Mouse (Mus musculus): ENCODE data around the gene Scg2.
A peak's percentile ranks its signal among the peaks of the same experiment; 100 is the strongest.

Gene Scg2

DNA sequence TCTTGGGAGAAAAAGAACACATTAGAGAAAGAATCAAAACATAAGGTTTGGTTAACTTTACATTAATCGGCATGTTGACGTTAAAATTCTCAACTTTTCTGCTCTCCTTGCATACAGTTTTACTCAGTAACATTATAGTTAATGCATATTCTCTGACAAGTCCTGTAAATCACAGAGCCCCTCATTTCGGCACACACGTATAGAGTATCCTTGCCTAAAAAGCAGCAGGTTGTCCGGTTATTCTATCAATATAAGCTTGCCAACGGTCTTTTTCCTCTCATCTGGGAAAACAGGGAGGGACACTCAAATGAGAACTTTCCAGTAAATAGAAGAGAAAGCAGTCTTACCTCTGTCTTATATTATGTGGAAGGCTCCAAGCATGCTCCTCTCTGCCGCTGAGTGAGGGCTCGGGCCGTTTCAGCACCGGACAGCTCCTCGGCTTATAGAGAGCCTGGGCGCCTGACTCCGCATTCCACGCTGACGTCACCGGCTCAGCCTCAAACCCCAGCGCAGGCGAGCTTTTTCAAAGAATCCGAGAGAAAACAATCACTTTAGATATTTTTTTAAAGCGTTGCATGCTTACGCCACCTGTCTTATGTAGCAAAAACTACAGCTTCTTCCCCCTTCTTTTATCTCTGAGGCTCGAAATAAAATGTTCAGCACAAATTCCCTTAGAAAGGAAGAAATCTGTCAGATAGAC, at the start of gene Scg2:
Gene Scg2 (minus strand): TSS at position 512 of the 700 bp plus-strand sequence.
- peak; percentile 84 for DNase-seq

DNA sequence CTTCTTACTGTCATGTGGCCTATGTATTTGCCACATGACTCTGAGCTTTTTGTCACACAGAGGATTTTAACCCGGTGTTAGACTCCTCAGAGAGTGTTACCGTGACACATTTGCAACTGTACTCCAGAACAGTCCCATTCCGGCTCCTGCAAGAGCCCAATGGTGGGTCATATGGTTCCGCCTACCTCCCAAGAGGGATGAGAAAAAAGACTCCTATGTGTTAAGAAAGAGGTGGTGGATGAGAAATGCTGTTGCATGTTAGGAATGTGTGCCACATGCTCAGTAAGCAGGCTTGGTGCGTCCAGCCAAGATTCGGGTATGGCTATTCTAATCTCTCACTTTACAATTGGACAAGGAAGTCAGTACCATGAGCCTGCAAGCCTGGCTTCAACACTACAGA, 45.6 kb upstream of the Scg2 start:
- peak; percentile 14 for DNase-seq

DNA sequence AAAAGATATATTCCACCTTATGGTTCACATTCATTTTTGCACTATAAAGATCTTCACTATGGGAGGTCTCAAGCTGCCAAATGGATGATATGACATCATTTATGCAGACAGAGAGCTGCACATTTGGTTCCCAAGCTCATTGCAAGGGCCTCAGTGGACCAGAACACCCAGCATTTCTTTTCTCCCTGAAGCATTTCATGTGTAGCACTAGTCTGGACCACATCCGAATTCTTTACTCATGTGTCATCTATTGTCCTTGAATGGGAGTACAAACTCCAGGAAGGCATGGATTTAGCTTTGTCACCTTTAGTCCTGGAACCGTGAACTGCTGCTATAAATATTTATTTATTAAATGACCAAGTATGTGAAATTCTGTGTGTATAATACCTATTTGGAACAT, 30.9 kb upstream of the Scg2 start:
- DNase-seq, result no peak

DNA sequence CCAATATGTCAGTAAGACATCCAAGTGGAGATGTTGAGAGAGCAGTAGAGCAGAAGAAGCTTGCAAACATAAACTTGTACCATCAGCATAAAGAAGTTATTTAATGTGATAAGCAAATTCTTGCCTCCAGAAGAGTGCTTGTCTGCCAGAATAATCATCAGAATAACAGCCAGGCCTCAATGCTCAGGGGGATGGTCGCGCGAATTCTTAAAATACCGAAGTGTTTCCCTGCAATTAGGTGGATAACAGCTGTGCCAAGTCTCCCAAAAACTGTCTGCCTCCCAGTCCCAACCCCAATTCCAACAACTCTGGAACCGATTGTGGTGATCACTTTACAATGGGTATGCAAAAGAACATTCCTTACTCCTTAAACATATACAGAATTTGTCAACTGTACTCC, 30.0 kb upstream of the Scg2 start:
- DNase-seq, result no peak

DNA sequence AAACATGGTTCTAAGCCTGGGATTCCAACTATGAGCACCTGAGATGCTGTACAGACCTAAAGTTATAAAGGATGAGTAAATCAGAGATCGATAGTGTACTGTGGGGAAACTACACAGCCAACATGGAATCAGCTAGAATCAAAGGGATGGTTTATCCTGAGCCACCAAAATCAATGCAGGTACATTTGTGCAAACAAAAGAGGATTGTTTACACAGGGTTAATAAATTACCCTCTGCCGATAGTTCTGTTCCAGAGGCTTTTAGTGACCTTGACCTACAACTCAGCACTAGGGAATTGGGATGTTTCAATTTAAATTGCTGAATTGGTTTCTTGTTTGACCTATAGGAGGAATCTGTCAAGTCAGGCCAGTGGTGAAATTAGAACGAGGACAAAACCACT, 26.7 kb upstream of the Scg2 start:
- no peak for DNase-seq

DNA sequence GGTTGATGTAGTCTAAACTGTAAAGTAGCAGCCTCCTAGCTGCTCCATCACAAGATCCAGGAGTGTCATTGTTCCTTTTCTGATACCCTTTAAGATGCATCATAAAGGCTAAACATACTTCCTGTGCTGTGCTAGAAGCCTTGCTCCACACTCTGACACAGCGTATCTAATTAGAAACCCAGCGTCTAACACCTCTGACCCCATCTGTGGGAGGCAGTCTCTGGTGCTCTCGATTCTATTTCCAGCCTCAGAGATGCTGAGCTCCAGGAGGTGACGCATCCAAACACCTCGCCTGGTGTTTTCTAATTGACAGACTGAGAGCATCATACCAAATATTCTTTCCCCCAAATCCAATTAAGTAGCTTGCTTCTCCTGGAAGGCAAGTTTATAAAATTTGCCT, 18.6 kb upstream of the Scg2 start:
- no peak for DNase-seq

DNA sequence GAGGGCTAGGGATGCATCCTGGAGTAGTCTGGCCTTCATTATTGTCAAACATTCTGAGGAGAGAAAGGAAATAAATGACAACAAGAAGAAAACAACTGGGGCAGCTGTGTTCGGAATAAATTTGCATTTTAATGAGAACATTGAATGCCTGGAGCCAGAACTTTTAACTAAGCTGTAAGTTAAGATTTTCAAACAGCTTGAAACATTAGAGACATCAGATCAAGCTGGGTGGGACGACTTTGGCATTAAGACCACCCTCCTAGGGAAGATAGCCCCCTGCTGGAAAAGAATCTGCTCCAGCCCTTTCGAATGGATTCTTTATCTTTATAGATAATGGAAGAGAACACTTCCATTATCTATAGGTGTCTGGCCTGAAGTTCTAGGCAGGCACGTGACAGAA, 14.2 kb upstream of the Scg2 start:
- DNase-seq, result no peak

DNA sequence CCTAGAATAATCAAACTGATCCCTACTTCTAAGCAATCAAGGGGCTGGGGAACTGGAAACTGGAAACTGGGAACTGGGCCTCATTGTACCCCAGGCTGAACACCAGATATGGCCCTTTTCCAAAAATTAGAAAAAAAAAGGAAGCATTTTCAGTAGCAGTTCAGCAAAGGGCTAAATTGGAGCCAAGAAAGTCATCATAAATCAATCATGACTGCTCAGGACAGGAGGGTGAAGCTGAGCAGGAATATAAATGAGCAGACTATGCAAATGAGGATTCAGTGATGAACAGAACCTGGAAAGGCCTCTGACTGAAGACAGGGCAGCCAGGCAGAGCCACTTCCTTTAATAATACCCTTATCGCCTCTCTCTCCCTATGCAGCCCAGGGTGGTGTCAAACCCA, 12.4 kb upstream of the Scg2 start:
- no peak for DNase-seq

DNA sequence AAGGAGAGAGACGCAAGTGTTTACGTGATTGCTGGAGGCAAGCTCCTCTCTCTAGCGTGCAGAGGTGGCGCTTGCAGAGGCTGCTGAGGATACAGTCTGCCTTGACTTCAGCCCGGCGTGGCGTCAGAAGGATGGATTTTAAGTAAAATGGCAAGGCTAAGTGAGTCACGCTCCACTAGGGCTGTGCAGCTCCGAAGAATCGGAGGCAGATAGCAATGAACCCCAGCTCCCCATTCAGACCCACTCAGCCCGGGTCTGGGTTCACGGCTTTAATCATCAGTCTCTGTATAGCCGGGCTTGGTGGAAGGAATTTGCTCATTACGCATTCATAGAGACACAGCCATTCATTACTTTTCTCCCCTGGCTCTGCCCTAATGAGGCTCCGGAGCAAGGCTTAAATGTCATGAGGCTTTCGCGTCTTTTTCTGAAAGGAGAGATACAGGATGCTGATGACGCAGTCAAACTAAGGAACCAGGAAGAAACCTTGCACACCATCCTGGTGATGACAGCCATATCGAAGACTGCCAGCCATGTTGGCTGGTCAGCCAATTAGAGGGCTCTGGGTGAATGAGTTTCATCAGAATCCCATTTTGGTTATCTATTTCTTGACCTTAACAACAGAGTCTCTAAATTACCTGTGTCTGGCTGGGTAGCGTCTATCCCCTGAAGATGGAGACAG, 10.6 kb upstream of the Scg2 start:
- DNase-seq, result peak; percentile 19

DNA sequence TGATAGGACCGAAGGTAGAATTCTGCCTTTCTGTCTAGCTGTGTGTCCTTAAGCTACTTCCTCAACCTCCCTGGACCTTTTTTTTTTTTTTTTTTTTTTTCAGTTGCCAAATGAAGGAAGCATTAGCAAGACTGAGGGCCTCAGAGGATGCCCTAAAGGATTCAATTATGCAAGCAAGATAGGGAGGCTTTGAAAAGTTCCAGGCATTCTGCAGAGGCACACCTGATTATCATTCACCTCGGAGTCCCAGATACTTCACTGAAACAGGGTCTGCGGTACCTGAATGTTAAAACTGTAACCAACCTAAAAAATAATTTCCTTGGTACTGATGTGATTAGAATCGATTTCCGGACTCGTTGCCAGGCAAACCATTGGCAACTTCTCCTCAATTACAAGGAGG, 10.0 kb upstream of the Scg2 start:
- DNase-seq, result no peak

DNA sequence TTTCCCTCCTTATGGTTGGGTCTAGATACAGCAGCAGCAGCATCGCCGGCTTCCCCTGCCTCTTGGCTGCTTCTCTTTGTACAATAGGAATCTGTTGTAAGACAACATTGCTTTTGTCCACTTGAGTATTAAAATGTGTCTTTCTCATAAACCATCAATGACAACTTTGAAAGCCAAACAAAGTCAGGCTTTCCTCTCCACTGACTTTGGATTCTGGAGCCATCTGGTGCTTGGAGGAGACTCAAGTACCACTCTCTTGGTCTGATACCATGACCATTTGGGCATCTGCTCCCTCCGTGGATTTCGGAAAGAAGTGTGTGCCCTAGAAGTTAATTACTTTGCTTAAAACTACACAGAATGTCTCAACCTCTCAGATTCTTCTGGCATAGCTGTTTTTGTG, 5.7 kb upstream of the Scg2 start:
- no peak for DNase-seq

DNA sequence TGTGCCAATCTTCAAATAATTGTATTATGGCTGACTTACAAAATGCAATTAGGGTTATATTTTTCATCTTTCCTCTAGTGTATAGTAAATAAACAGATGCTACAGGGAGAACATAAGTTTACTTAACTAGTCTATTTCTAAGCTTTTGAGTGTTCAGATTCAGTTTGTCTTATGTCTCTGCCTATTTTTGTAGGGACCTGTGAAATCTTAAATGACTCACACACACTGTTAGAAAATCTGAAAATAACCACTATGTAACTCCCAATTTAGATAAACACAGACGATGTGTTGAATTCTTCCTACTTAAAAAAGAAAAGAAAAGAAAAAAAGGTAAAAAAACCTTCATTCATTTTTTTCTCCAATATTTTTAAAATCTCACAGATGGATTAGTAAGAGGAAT, 2.2 kb downstream of the Scg2 start:
- no peak for DNase-seq

DNA sequence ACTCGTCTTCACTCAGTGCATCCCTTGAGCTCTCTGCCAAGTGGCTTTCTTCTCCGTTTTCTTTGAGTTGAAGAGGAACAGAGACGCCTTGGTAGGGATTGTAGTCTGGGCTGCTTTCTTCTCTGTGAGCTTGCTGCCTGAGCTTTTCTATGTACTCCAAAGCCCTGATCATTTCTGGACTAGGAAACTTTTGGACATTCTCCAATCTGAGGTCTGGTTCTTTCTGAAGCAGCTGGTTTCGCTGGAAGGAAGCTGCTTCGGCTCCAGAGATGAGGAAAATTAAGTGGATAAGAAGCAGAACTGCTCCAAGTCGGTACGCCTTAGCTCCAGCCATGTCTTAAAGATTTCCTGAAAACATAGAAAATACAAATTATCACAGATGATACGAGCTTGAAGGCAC, 3.2 kb downstream of the Scg2 start:
- no peak for DNase-seq

DNA sequence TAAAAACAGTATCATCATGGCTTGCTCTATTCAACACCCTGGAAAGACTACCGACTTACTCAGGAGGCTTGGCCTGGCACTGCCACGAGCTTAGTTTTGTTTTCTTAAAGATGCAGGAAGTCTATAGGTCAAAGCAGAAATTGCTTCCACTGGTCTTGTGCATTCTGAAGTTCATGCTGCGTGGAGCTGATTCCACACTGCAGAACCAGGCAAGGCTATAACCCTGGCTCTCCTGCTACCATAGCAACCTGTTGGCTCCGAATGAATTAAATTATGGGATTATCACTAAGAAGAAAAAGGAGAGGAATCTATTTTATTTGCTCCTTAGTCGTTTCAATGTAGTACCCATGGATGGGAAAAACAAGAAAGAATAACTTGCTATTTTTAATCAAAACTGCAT, 10.9 kb downstream of the Scg2 start:
- DNase-seq, result no peak

DNA sequence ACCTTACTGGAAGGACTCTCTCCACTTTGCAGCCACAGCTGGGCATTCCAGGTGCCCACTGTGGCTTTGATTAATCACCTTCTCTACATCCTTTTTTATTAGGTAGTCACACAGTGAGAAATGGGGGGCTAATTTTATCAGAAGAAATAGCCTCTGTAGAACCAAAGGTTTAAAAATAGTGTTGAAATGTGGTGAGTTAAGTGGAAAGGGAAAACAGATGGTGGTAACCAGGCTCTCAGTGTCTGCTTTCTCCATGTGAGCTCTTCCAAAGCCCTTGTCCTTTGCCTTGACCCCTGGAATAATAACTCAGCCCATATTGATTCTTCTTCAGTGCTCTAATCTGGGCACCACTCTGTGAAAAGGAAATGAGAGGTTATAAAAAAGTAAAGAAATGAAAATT, 24.4 kb downstream of the Scg2 start:
- DNase-seq, result no peak

DNA sequence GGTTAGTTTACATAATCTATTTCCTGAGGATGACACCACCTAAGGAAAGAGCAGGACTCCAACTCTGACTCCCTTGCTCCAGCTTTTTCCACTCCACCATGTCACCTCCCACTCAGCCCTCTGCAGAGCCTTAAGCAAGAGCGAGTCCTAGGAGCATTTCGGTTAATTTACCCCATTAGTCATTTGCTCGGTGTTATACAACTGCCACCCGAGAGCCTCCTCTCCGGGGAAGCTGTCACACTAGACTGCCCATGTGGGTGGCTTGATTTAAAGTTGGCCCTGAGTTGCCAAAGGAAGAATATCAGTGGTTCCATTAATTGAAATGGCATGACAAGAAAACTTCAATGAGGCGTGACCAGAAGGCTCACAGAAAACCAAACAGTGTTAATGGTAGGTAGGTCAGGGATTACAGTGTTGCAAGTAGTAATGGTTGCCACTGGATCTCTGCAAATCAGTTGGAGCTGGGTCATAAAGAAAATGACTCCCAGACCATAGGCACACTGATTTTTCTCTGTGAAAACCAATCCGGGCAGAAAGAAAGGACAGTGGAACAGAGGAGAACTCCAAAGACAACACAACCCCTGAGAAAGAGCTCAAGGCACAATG, 33.5 kb downstream of the Scg2 start:
- DNase-seq, result no peak

DNA sequence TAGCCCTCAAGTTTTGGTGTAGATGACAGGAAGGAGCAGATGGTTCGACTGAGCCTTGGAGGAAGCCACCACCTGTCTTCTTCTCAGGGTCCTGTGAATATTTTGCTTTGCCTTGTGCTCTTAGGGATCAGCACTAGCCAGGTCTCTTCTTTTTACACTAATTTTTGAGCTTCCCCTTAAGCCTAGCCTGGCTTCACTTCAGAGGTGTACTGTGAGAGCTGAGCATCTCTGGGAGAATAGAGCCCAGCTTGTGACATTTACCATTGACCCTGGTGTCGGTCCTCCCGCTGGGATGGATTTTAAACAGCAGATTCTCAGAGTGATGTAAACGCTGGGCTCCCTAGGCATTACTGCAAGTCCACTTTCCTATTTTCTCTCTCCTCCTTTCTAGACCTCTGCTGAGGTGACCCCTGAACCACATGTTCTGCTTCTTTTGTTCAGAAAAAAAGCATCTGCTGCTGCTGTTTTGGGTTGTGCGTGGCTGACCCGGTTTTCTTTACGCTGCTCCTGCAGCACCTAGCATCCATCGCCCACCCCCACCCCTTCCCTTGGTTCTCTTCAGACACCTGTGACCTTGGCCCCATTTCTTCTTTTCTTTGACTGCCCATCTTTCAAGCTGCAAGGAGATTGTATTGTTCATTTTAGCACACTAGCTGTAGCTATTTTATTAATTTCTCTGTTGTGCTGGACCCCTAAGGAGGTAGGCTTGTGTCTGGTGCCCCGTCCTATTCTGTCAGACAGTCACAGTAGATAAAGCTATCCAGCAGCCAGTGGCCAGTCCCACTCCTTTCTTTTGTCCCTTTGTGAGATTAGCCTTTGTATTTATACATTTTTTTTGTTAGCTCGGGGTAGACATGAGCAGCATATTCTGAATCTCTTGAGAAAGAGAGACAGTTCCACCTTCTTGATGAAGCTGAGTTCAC, 38.6 kb downstream of the Scg2 start:
- DNase-seq, result no peak

DNA sequence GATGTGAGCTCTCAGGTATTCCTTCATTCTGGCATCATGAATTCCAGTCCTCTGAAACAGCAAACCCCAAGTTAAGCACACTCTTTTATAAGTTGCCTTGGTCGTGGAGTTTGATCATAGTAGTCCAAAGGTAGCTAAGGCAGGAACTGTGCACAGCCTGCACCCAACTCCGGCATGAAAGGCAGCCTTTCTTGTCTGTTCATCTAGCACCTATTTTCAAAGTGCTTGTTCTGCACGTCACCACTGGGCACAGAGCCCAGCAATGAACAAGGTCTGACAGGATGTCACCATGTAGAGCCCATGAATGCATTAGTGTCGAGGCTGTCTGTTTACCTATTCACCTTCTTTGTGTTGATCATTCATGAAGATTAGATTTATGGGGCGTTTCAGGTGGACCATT, 39.6 kb downstream of the Scg2 start:
- no peak for DNase-seq
